Mouse (Mus musculus) ES-E14 (cell line): ENCODE measurements at regions not wholly inside any gene's neighbourhood (a gene's known extent, or its start where the extent isn't known, plus 50 kb on each side); places are given as distances from the start of the nearest gene placed in this dataset.

Experiments used
- HCFC1 ChIP-seq: IDR thresholded peaks from 2 replicates; pipeline ENCODE4 v1.6.1; 2012; ENCODE audit warnings: low read length, inconsistent platforms, borderline replicate concordance; ENCODE audit not compliant: insufficient read depth
- MAFK ChIP-seq: IDR thresholded peaks from 2 replicates; pipeline ENCODE4 v1.6.1; 2014; ENCODE audit warnings: mild to moderate bottlenecking, low read depth, low read length, inconsistent platforms; ENCODE audit not compliant: insufficient read depth
- ZC3H11A ChIP-seq: IDR thresholded peaks from 2 replicates; pipeline ENCODE4 v1.6.1; 2012; ENCODE audit warnings: low read depth, mild to moderate bottlenecking, inconsistent platforms, low read length, borderline replicate concordance

DNA sequence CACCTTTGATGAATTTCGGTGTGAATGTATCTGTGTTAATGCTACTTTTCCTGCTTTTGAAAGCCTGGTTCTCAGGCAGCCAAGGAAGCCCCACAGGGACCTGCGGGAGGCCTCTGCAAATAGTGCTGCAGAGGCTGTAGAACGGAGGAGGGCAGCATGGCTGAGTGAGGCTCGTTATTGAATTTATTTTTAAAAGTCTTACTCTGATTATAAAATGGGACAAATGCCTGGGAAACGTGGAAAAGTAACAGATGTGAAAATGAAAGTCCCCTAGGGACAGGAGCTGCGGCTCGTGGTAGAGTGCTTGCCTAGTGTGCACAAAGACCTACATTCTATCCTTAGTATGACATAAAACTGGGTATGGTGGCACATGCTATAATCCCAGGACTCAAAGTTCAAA lies 59.7 kb upstream of the Dusp5 start:
- TF ChIP-seq ZC3H11A (no peak), MAFK (no peak), HCFC1 (no peak)
